Mouse (Mus musculus) kidney, adult 2 months (tissue): ENCODE measurements at regions not wholly inside any gene's neighbourhood (a gene's known extent, or its start where the extent isn't known, plus 50 kb on each side); places are given as distances from the start of the nearest gene placed in this dataset.

Experiments used
- DNase-seq: peaks from one replicate; pipeline ENCODE4 v3.0.0; 2021
- H3K27ac ChIP-seq: fragments of 200-500 bp; 2 replicates; pipeline ENCODE4 v1.5.1; 2012; ENCODE audit warnings: low read depth, low read length, control low read depth, inconsistent platforms; ENCODE audit not compliant: insufficient read depth
- H3K27me3 ChIP-seq: fragments of 200-500 bp; replicated peaks from 2 replicates; pipeline ENCODE4 v1.6.1; 2012; ENCODE audit warnings: mild to moderate bottlenecking, moderate library complexity, low read length, inconsistent platforms; ENCODE audit not compliant: control insufficient read depth, insufficient read depth
- H3K36me3 ChIP-seq: fragments of 200-500 bp; 2 replicates; pipeline ENCODE4 v1.6.1; 2012; ENCODE audit warnings: mild to moderate bottlenecking, moderate library complexity, low read length, inconsistent platforms; ENCODE audit not compliant: control insufficient read depth, insufficient read depth
- H3K4me1 ChIP-seq: fragments of 200-500 bp; 2 replicates; pipeline ENCODE4 v1.6.1; 2011; ENCODE audit warnings: low read length; ENCODE audit not compliant: control insufficient read depth, insufficient read depth
- H3K4me3 ChIP-seq: fragments of 200-500 bp; 2 replicates; pipeline ENCODE4 v1.5.1; 2011; ENCODE audit warnings: mild to moderate bottlenecking, low read depth, low read length, control low read depth; ENCODE audit not compliant: insufficient read depth
- CTCF ChIP-seq: fragments of 200-500 bp; conservative IDR thresholded peaks from 2 replicates; pipeline ENCODE4 v1.5.1; 2011; ENCODE audit warnings: low read depth, mild to moderate bottlenecking, control low read depth, low read length, moderate library complexity, mixed read lengths; ENCODE audit not compliant: insufficient read depth, insufficient read length
- POLR2A ChIP-seq: fragments of 200-500 bp; IDR thresholded peaks from one replicate; pipeline ENCODE4 v1.6.1; 2011; ENCODE audit warnings: low read depth, low read length, control low read depth
- WGBS: fragments of 180-500 bp; shearing (Covaris S2); methylation state at CpG from one replicate; pipeline ENCODE4 v1.1.7; 2018; 5-methylcytosine and 5-hydroxymethylcytosine counted together

- Histone ChIP-seq H3K27me3 (no peaks in the 10 kb centered on the region), H3K4me1 (no peaks in the 10 kb centered on the region), H3K27ac (no peak overlapping the region), H3K4me3 (no peak overlapping the region), H3K36me3 (no peaks in the 10 kb centered on the region)
- WGBS, result 80% methylated on average over 4 of the region's 4 CpGs
- DNase-seq, result no peak
- TF ChIP-seq POLR2A (no peak), CTCF (no peak)
These were observed 111.0 kb upstream of the Fbxo11 start for GRCm38 (mm10) chr17:88175951-88176623.

- no peaks in the 10 kb centered on the region for H3K36me3 ChIP-seq
- H3K4me1 ChIP-seq, result no peaks in the 10 kb centered on the region
- TF ChIP-seq CTCF (no peak), POLR2A (no peak)
- WGBS, result 76% methylated on average over 5 of the region's 5 CpGs
- no peak overlapping the region for H3K27ac ChIP-seq
- no peaks in the 10 kb centered on the region for H3K27me3 ChIP-seq
- H3K4me3 ChIP-seq, result no peak overlapping the region
- DNase-seq, result no peak
These were observed 125.6 kb upstream of the Fbxo11 start for GRCm38 (mm10) chr17:88190735-88191134.

GRCm38 (mm10) chr17:88191444-88191843 is 126.4 kb upstream of the Fbxo11 start:
- Histone ChIP-seq H3K4me3 (no peak overlapping the region), H3K27ac (no peak overlapping the region), H3K36me3 (no peaks in the 10 kb centered on the region), H3K4me1 (no peaks in the 10 kb centered on the region), H3K27me3 (no peaks in the 10 kb centered on the region)
- no peak for DNase-seq
- TF ChIP-seq POLR2A (no peak), CTCF (no peak)
- WGBS, result 82% methylated on average over 2 of the region's 2 CpGs

GRCm38 (mm10) chr17:88191930-88192807 is 127.1 kb upstream of the Fbxo11 start:
- no peak overlapping the region for H3K27ac ChIP-seq
- H3K4me1 ChIP-seq, result no peaks in the 10 kb centered on the region
- H3K4me3 ChIP-seq, result no peak overlapping the region
- no peak for TF ChIP-seq POLR2A
- TF ChIP-seq CTCF, result no peak
- DNase-seq, result no peak
- 92% methylated on average over 16 of the region's 16 CpGs for WGBS
- H3K27me3 ChIP-seq, result no peaks in the 10 kb centered on the region
- H3K36me3 ChIP-seq, result no peaks in the 10 kb centered on the region

GRCm38 (mm10) chr17:88194693-88195092 is 129.6 kb upstream of the Fbxo11 start:
- TF ChIP-seq POLR2A, result no peak
- no peak for TF ChIP-seq CTCF
- no peak for DNase-seq
- no peaks in the 10 kb centered on the region for H3K27me3 ChIP-seq
- H3K4me1 ChIP-seq, result no peaks in the 10 kb centered on the region
- H3K4me3 ChIP-seq, result no peak overlapping the region
- no peak overlapping the region for H3K27ac ChIP-seq
- no peaks in the 10 kb centered on the region for H3K36me3 ChIP-seq
- WGBS, result 93% methylated on average over 5 of the region's 5 CpGs

- no peaks in the 10 kb centered on the region for H3K4me1 ChIP-seq
- no peak overlapping the region for H3K27ac ChIP-seq
- no peaks in the 10 kb centered on the region for H3K36me3 ChIP-seq
- TF ChIP-seq POLR2A (no peak), CTCF (no peak)
- no peaks in the 10 kb centered on the region for H3K27me3 ChIP-seq
- WGBS, result 89% methylated on average over 2 of the region's 2 CpGs
- no peak for DNase-seq
- H3K4me3 ChIP-seq, result no peak overlapping the region
These were observed 130.2 kb upstream of the Fbxo11 start for GRCm38 (mm10) chr17:88195303-88195702.

- Histone ChIP-seq H3K27ac (no peak overlapping the region), H3K27me3 (no peaks in the 10 kb centered on the region), H3K36me3 (no peaks in the 10 kb centered on the region), H3K4me3 (no peak overlapping the region), H3K4me1 (no peaks in the 10 kb centered on the region)
- DNase-seq, result no peak
- TF ChIP-seq CTCF (no peak), POLR2A (no peak)
- WGBS, result 59% methylated on average over 6 of the region's 6 CpGs
These were observed 130.8 kb upstream of the Fbxo11 start for GRCm38 (mm10) chr17:88195893-88196292.
